Mouse (Mus musculus) thymus, adult 2 months (tissue): ENCODE results near the gene Sirpa.

Experiments used
- CTCF ChIP-seq: fragments of 200-500 bp; IDR thresholded peaks from 2 replicates; pipeline ENCODE4 v1.5.1; 2012; ENCODE audit warnings: mild to moderate bottlenecking, control low read depth, low read length, moderate library complexity, borderline replicate concordance; ENCODE audit not compliant: control insufficient read depth, poor library complexity, insufficient read depth; ENCODE audit errors: extremely low read depth
- POLR2A ChIP-seq: fragments of 200-500 bp; IDR thresholded peaks from 2 replicates; pipeline ENCODE4 v1.6.1; 2012; ENCODE audit warnings: mild to moderate bottlenecking, low read length, control low read depth, moderate library complexity; ENCODE audit not compliant: control insufficient read depth, poor library complexity, insufficient read depth; ENCODE audit errors: extremely low read depth

GRCm38 (mm10) chr2:129587825-129588251 is 4.8 kb upstream of the Sirpa start:
- TF ChIP-seq POLR2A (no peak), CTCF (no peak)
